In the genomic region with DNA sequence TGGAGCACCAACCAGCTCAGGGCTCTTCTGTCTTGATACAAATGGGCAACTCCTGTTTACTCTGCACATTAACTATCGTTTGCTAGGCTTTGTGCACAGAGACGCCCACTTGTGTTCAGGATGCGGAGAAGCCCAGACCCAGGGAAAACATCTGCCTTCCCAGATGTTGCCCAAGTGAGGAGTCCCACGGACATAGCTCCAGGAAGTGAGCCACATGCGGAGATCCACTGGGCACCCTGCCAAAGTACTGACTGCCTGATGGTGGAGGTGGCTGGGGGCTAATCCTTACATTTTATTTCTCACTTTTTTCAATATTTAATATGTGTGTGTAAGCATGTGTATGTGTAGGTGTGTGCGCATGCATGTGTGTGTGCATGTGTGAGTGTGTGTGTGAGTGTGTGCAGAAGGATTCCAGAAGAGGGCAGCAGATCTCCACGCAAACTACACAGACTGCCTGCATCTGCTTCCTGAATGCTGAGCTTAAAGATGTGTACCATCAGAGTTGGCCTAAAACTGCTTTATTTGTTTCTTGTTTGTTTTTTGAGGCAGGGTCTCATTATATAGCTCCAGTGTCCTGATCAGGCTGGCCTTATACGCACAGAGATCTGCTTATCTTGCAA, we compare ENCODE assay signal across 11 mouse cellular contexts. TPM values are rescaled to one million over a fixed set of nuclear protein-coding genes. Genes with fewer than 3 reads are reported as not detected.
A peak's percentile ranks its signal among the peaks of the same experiment; 100 is the strongest.
DNase-seq lines count a peak whose midpoint lies in the region; TF ChIP-seq lines count a peak whose summit lies in the region.
"Had no signal": no experiment of that assay in that cellular context is flagged by ENCODE, and none has a peak within 500 bp of the region (broad histone marks: within the 10 kb centered on the region; RNA-seq: fewer than 3 reads in every experiment).

No protein-coding gene starts in this region.

- no peaks in the 10 kb centered on the region for H3K4me1 ChIP-seq in small intestine, adult 2 months (ENCODE audit: control insufficient read depth, insufficient read depth, insufficient read length, low read length)

- H3K36me3 ChIP-seq in small intestine, adult 2 months (ENCODE audit: control insufficient read depth, insufficient read depth, low read length), result no peaks in the 10 kb centered on the region

- peak; percentile 14 to 36 for DNase-seq in heart, postnatal 14 days
- DNase-seq in heart, adult 11 months, result no peak
- peak; percentile 24 for DNase-seq in right cerebral cortex, postnatal 14 days
- no peak for DNase-seq in right cerebral cortex, postnatal 25 days
- peak; percentile 54 for DNase-seq in R1 (ENCODE audit: low read depth, low spot score)
- no peak for DNase-seq in cerebellum, adult 8-10 months
- no peak for DNase-seq in spleen, postnatal 4 days (ENCODE audit: low spot score in 2 of 2)

- no peak overlapping the region for H3K4me3 ChIP-seq in small intestine, adult 2 months (ENCODE audit: low read depth, low read length)
- H3K4me3 ChIP-seq: myocyte had no signal

- intact Hi-C loops in heart, postnatal 14 days (cut with DNase I), result no loop called here

- TF ChIP-seq POLR2A in small intestine, adult 2 months (IDR thresholded peaks at IDR 0.05; ENCODE audit: low read depth, low read length), result no peak

- WGBS in small intestine, adult 2 months, result 56% methylated on average over 8 of the region's 8 CpGs

- H3K27ac ChIP-seq in small intestine, adult 2 months (ENCODE audit: insufficient read depth, low read depth, low read length), result no peak overlapping the region

- peak; percentile 51; the same call in 1 of the 2 replicates for TF ChIP-seq CTCF in small intestine, adult 2 months (IDR thresholded peaks at IDR 0.05; ENCODE audit: extremely low read depth, insufficient read length, insufficient replicate concordance, low read depth, low read length)

- H3K27me3 ChIP-seq in small intestine, adult 2 months (ENCODE audit: control insufficient read depth, insufficient read depth, low read length), result no peaks in the 10 kb centered on the region

RNA-seq across cellular contexts. Expression of gene Gm17657, which starts 20.8 kb away (rescaled TPM):
- not detected for total RNA-seq in heart, postnatal 14 days (2021)
- not detected in 2 replicates for polyA plus RNA-seq in small intestine, adult 2 months (2012; rRNA removed)
- total RNA-seq: hematopoietic stem cell, adult 5-6 weeks had no signal
- polyA plus RNA-seq: limb, embryonic 11.5 days; myocyte had no signal

RNA-seq across cellular contexts. Expression of gene Tbc1d22b, which starts 20.9 kb away (rescaled TPM):
- 10 to 100 TPM; 14.5 to 15.1 TPM for total RNA-seq in heart, postnatal 14 days (2021)
- 13.8 and 27.3 TPM in 2 replicates for polyA plus RNA-seq in small intestine, adult 2 months (2012; rRNA removed)

RNA-seq across cellular contexts. Expression of gene Tmem217, which starts 23.5 kb away (rescaled TPM):
- total RNA-seq in heart, postnatal 14 days (2021), result not detected
- 0.29 TPM in 1 of 2 replicates, not detected in the other for polyA plus RNA-seq in small intestine, adult 2 months (2012; rRNA removed)
- total RNA-seq: hematopoietic stem cell, adult 5-6 weeks had no signal
- polyA plus RNA-seq: myocyte had no signal

RNA-seq across cellular contexts. Expression of gene Pim1, which starts 38.1 kb away (rescaled TPM):
- 10 to 100 TPM; 30.8 to 33.7 TPM for total RNA-seq in heart, postnatal 14 days (2021)
- polyA plus RNA-seq in small intestine, adult 2 months (2012; rRNA removed), result 38.9 and 160 TPM in 2 replicates

Comparison
In these comparisons a context has a peak if more than half of its experiments do, and no peak if none do; other contexts are left out.
1. DNase-seq: peak in heart, postnatal 14 days (2 of 2), right cerebral cortex, postnatal 14 days (single experiment) and R1 (single experiment); none in heart, adult 11 months (single experiment), right cerebral cortex, postnatal 25 days (single experiment), cerebellum, adult 8-10 months (single experiment) and spleen, postnatal 4 days (0 of 2).